Mouse (Mus musculus) liver, adult 2 months (tissue): ENCODE data around the gene Hexim2.

Experiments used
- CTCF ChIP-seq: fragments of 200-500 bp; IDR thresholded peaks from 2 replicates; pipeline ENCODE4 v1.5.1; 2011; ENCODE audit warnings: low read depth, low read length, control low read depth
- POLR2A ChIP-seq: fragments of 200-500 bp; IDR thresholded peaks from 2 replicates; pipeline ENCODE4 v1.6.1; 2011; ENCODE audit warnings: low read length, control low read depth; ENCODE audit not compliant: insufficient read depth; ENCODE audit errors: extremely low read depth

DNA sequence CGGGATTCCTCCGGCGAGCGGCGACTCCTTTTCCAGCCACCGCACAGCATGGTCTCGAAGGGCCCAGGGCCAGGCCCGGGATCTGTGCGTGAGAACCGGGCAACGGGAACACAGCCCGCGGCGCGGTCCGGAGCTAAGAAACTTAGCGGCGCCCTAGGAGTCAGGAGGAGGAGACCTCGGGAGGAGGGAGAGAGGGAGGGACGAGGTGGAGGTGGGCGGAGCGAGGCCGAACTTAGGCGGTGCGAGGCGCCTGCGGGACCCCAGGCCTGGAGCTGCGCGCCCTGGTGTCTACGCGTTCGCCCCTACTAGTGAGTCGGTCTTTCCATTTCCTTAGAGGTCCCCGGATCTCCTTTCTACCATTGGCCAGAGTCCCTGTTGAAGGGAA is 30.8 kb upstream of the Hexim2 start, which contains the start of the genes Plcd3 and Acbd4:
- no peak for TF ChIP-seq CTCF
- TF ChIP-seq POLR2A, result peak; percentile 58
